Mouse (Mus musculus) hindbrain, postnatal 0 days (tissue): ENCODE results near the gene Thsd7b. TPM values are rescaled to one million over a fixed set of nuclear protein-coding genes. Genes with fewer than 3 reads are reported as not detected.

Experiments used
- ATAC-seq: fragments of 200-750 bp; cut with Nextera tagmentation; 2 replicates; pipeline ENCODE4 v1.8.0; 2017; ENCODE audit warnings: mild to moderate bottlenecking, moderate TSS enrichment, moderate library complexity
- DNase-seq: peaks from one replicate; pipeline ENCODE4 v3.0.0-alpha.2; 2015; ENCODE audit warnings: low spot score
- H3K27ac ChIP-seq: fragments of 300-500 bp; sonication (generic); 2 replicates; pipeline ENCODE4 v1.5.1; 2014; ENCODE audit warnings: mild to moderate bottlenecking
- H3K27me3 ChIP-seq: fragments of 300-500 bp; sonication (generic); 2 replicates; pipeline ENCODE4 v1.6.1; 2014; ENCODE audit warnings: low read length, mixed read lengths; ENCODE audit not compliant: insufficient read depth
- H3K36me3 ChIP-seq: fragments of 300-500 bp; sonication (generic); 2 replicates; pipeline ENCODE4 v1.6.1; 2014; ENCODE audit warnings: low read length, mixed read lengths; ENCODE audit not compliant: insufficient read depth
- H3K4me1 ChIP-seq: fragments of 300-500 bp; sonication (generic); 2 replicates; pipeline ENCODE4 v1.6.1; 2014; ENCODE audit warnings: antibody characterized with exemption, low read length, mixed read lengths; ENCODE audit not compliant: insufficient read depth
- H3K4me2 ChIP-seq: fragments of 300-500 bp; sonication (generic); 2 replicates; pipeline ENCODE4 v1.6.1; 2014; ENCODE audit warnings: low read depth, mild to moderate bottlenecking, low read length, moderate library complexity, mixed read lengths
- H3K4me3 ChIP-seq: fragments of 300-500 bp; sonication (generic); 2 replicates; pipeline ENCODE4 v1.5.1; 2014; ENCODE audit warnings: low read length
- H3K9ac ChIP-seq: fragments of 300-500 bp; sonication (generic); replicated peaks from 2 replicates; pipeline ENCODE4 v1.6.1; 2014; ENCODE audit warnings: mild to moderate bottlenecking, low read length, moderate library complexity, mixed read lengths
- H3K9me3 ChIP-seq: fragments of 300-500 bp; sonication (generic); 2 replicates; pipeline ENCODE4 v1.6.1; 2016; ENCODE audit warnings: low read length, mixed read lengths
- CTCF ChIP-seq: IDR thresholded peaks from 2 replicates; pipeline ENCODE4 v1.5.1; 2016; ENCODE audit warnings: antibody characterized with exemption, control low read depth, low read depth
- WGBS: fragments of 180-500 bp; shearing (Covaris S2); extraction: QIAGEN DNeasy Blood & Tissue Kit; methylation state at CpG from one replicate; pipeline ENCODE4 v1.1.7; 2014; 5-methylcytosine and 5-hydroxymethylcytosine counted together
- polyA plus RNA-seq: library from polyadenylated mRNA; unstranded; fragments of >200 nt; fragmentation: Nextera tagmentation; extraction: Ambion mirVana; gene quantifications from 2 replicates; pipeline ENCODE4 v1.2.1, GENCODE M21; 2015
- total RNA-seq: library from RNA; depleted of rRNA; stranded (reverse); fragments of >200 nt; gene quantifications from 2 replicates; pipeline ENCODE4 v1.2.3, GENCODE M21; 2014

Gene Thsd7b
- total and polyA plus RNA-seq, 2 experiments from 2014 or later: 9.5 to 19.7 TPM

- Histone ChIP-seq H3K4me1 (no peaks in the 10 kb centered on the region), H3K27ac (no peak overlapping the region), H3K4me3 (no peak overlapping the region), H3K36me3 (no peaks in the 10 kb centered on the region), H3K27me3 (no peaks in the 10 kb centered on the region), H3K9me3 (no peaks in the 10 kb centered on the region), H3K9ac (no peak overlapping the region), H3K4me2 (no peak overlapping the region)
- TF ChIP-seq CTCF: no peak
- DNase-seq (no peak), ATAC-seq (no peak)
- WGBS: 68% methylated on average over 3 of the region's 3 CpGs
Measured at GRCm38 (mm10) chr1:130085207-130085606, 812.1 kb downstream of the Thsd7b start.

- DNase-seq: no peak
- H3K4me1 ChIP-seq: no peaks in the 10 kb centered on the region
- no peaks in the 10 kb centered on the region for H3K27me3 ChIP-seq
- 86% methylated on average over 2 of the region's 2 CpGs for WGBS
- ATAC-seq: no peak
- H3K27ac ChIP-seq: no peak overlapping the region
- H3K9me3 ChIP-seq: no peaks in the 10 kb centered on the region
- H3K9ac ChIP-seq: no peak overlapping the region
- H3K36me3 ChIP-seq: no peaks in the 10 kb centered on the region
- TF ChIP-seq CTCF: no peak
- H3K4me2 ChIP-seq: no peak overlapping the region
- no peak overlapping the region for H3K4me3 ChIP-seq
Measured at GRCm38 (mm10) chr1:130085910-130086309, 812.8 kb downstream of the Thsd7b start.

GRCm38 (mm10) chr1:130099227-130099626 is 826.1 kb downstream of the Thsd7b start:
- Histone ChIP-seq H3K36me3 (no peaks in the 10 kb centered on the region), H3K4me1 (no peaks in the 10 kb centered on the region), H3K27me3 (no peaks in the 10 kb centered on the region), H3K9ac (no peak overlapping the region), H3K9me3 (no peaks in the 10 kb centered on the region), H3K4me2 (no peak overlapping the region), H3K27ac (no peak overlapping the region), H3K4me3 (no peak overlapping the region)
- DNase-seq (no peak), ATAC-seq (no peak)
- WGBS: 77% methylated on average over 2 of the region's 2 CpGs
- no peak for TF ChIP-seq CTCF

- DNase-seq (no peak), ATAC-seq (no peak)
- Histone ChIP-seq H3K27me3 (no peaks in the 10 kb centered on the region), H3K9me3 (no peaks in the 10 kb centered on the region), H3K4me2 (no peak overlapping the region), H3K4me3 (no peak overlapping the region), H3K27ac (no peak overlapping the region), H3K4me1 (no peaks in the 10 kb centered on the region), H3K36me3 (no peaks in the 10 kb centered on the region), H3K9ac (no peak overlapping the region)
- TF ChIP-seq CTCF: no peak
- 71% methylated on average over 1 of the region's 1 CpGs for WGBS
Measured at GRCm38 (mm10) chr1:130112580-130113314, 839.6 kb downstream of the Thsd7b start.

- TF ChIP-seq CTCF: no peak
- H3K4me2 ChIP-seq: no peak overlapping the region
- no peaks in the 10 kb centered on the region for H3K4me1 ChIP-seq
- DNase-seq (no peak), ATAC-seq (no peak)
- 94% methylated on average over 2 of the region's 2 CpGs for WGBS
- no peaks in the 10 kb centered on the region for H3K9me3 ChIP-seq
- no peak overlapping the region for H3K9ac ChIP-seq
- no peaks in the 10 kb centered on the region for H3K27me3 ChIP-seq
- no peak overlapping the region for H3K27ac ChIP-seq
- no peak overlapping the region for H3K4me3 ChIP-seq
- no peaks in the 10 kb centered on the region for H3K36me3 ChIP-seq
Measured at GRCm38 (mm10) chr1:130113549-130113948, 840.4 kb downstream of the Thsd7b start.

GRCm38 (mm10) chr1:130130901-130131300 is 857.8 kb downstream of the Thsd7b start:
- DNase-seq (no peak), ATAC-seq (no peak)
- Histone ChIP-seq H3K9me3 (no peaks in the 10 kb centered on the region), H3K9ac (no peak overlapping the region), H3K4me1 (no peaks in the 10 kb centered on the region), H3K4me2 (no peak overlapping the region), H3K36me3 (no peaks in the 10 kb centered on the region), H3K27me3 (no peaks in the 10 kb centered on the region), H3K27ac (no peak overlapping the region), H3K4me3 (no peak overlapping the region)
- no peak for TF ChIP-seq CTCF
- WGBS: 76% methylated on average over 3 of the region's 3 CpGs

- ATAC-seq (no peak), DNase-seq (no peak)
- Histone ChIP-seq H3K36me3 (no peaks in the 10 kb centered on the region), H3K27ac (no peak overlapping the region), H3K4me2 (no peak overlapping the region), H3K27me3 (no peaks in the 10 kb centered on the region), H3K9ac (no peak overlapping the region), H3K4me3 (no peak overlapping the region), H3K9me3 (no peaks in the 10 kb centered on the region), H3K4me1 (no peaks in the 10 kb centered on the region)
- no peak for TF ChIP-seq CTCF
Measured at GRCm38 (mm10) chr1:130166187-130166586, 893.1 kb downstream of the Thsd7b start.
